Mouse (Mus musculus): ENCODE measurements at regions not wholly inside any gene's neighbourhood (a gene's known extent, or its start where the extent isn't known, plus 50 kb on each side); places are given as distances from the start of the nearest gene placed in this dataset.

- DNase-seq: no peak
Observed at GRCm38 (mm10) chr17:9757725-9758251, 88.3 kb upstream of the Pabpc6 start.

GRCm38 (mm10) chr17:9756675-9757074 lies 87.2 kb upstream of the Pabpc6 start:
- no peak for DNase-seq

GRCm38 (mm10) chr17:9756196-9756595 lies 86.7 kb upstream of the Pabpc6 start:
- DNase-seq: peak; percentile 51

- no peak for DNase-seq
Observed at GRCm38 (mm10) chr17:9755576-9755975, 86.1 kb upstream of the Pabpc6 start.

GRCm38 (mm10) chr17:9754884-9755405 lies 85.4 kb upstream of the Pabpc6 start:
- no peak for DNase-seq

- no peak for DNase-seq
Observed at GRCm38 (mm10) chr17:9752848-9753247, 83.3 kb upstream of the Pabpc6 start.

GRCm38 (mm10) chr17:9751348-9752170 lies 82.0 kb upstream of the Pabpc6 start:
- DNase-seq: no peak

- DNase-seq: no peak
Observed at GRCm38 (mm10) chr17:9750046-9750445, 80.5 kb upstream of the Pabpc6 start.

GRCm38 (mm10) chr17:9749301-9749700 lies 79.8 kb upstream of the Pabpc6 start:
- no peak for DNase-seq

GRCm38 (mm10) chr17:9747893-9748292 lies 78.4 kb upstream of the Pabpc6 start:
- DNase-seq: no peak

GRCm38 (mm10) chr17:9743342-9743741 lies 73.8 kb upstream of the Pabpc6 start:
- DNase-seq: no peak

GRCm38 (mm10) chr17:9741321-9741720 lies 71.8 kb upstream of the Pabpc6 start:
- DNase-seq: no peak

GRCm38 (mm10) chr17:9729020-9729419 lies 59.5 kb upstream of the Pabpc6 start:
- no peak for DNase-seq

- DNase-seq: peak; percentile 40
Observed at GRCm38 (mm10) chr17:9725704-9726469, 56.4 kb upstream of the Pabpc6 start.

GRCm38 (mm10) chr17:9723484-9723883 lies 54.0 kb upstream of the Pabpc6 start:
- no peak for DNase-seq

- DNase-seq: no peak
Observed at GRCm38 (mm10) chr17:9722709-9723108, 53.2 kb upstream of the Pabpc6 start.

All from right cerebral cortex, postnatal 25 days (tissue).